Mouse (Mus musculus) midbrain, embryonic 14.5 days (tissue): ENCODE measurements around the gene Isoc2a. TPM values are rescaled to one million over a fixed set of nuclear protein-coding genes. Genes with fewer than 3 reads are reported as not detected.

Source experiments
- ATAC-seq: fragments of 200-750 bp; cut with Nextera tagmentation; 2 replicates; pipeline ENCODE4 v1.8.0; 2017; ENCODE audit warnings: moderate number of reproducible peaks, moderate library complexity; ENCODE audit not compliant: low FRiP score, low TSS enrichment
- DNase-seq: peaks from one replicate; pipeline ENCODE4 v3.0.0-alpha.2; 2015
- H3K27ac ChIP-seq: fragments of 300-500 bp; sonication (generic); replicated peaks from 2 replicates; pipeline ENCODE4 v1.5.1; 2014; ENCODE audit warnings: mild to moderate bottlenecking, low read depth, low read length, moderate library complexity
- H3K27me3 ChIP-seq: fragments of 300-500 bp; sonication (generic); 2 replicates; pipeline ENCODE4 v1.6.1; 2014; ENCODE audit warnings: low read length, control low read depth, mixed read lengths; ENCODE audit not compliant: control insufficient read depth, insufficient read depth
- H3K36me3 ChIP-seq: fragments of 300-500 bp; sonication (generic); 2 replicates; pipeline ENCODE4 v1.6.1; 2014; ENCODE audit warnings: low read length, control low read depth; ENCODE audit not compliant: control insufficient read depth, insufficient read depth
- H3K4me1 ChIP-seq: fragments of 300-500 bp; sonication (generic); 2 replicates; pipeline ENCODE4 v1.6.1; 2014; ENCODE audit warnings: mild to moderate bottlenecking, antibody characterized with exemption, low read length, control low read depth; ENCODE audit not compliant: control insufficient read depth, insufficient read depth
- H3K4me2 ChIP-seq: fragments of 300-500 bp; sonication (generic); 2 replicates; pipeline ENCODE4 v1.6.1; 2014; ENCODE audit warnings: mild to moderate bottlenecking, low read length, moderate library complexity
- H3K4me3 ChIP-seq: fragments of 300-500 bp; sonication (generic); replicated peaks from 2 replicates; pipeline ENCODE4 v1.5.1; 2014; ENCODE audit warnings: low read depth, low read length
- H3K9ac ChIP-seq: fragments of 300-500 bp; sonication (generic); replicated peaks from 2 replicates; pipeline ENCODE4 v1.6.1; 2014; ENCODE audit warnings: mild to moderate bottlenecking, low read length, moderate library complexity
- H3K9me3 ChIP-seq: fragments of 300-500 bp; sonication (generic); 2 replicates; pipeline ENCODE4 v1.6.1; 2016; ENCODE audit warnings: low read length, control low read depth, mixed read lengths; ENCODE audit not compliant: control insufficient read depth
- WGBS: fragments of 180-500 bp; shearing (Covaris S2); extraction: QIAGEN DNeasy Blood & Tissue Kit; methylation state at CpG from one replicate; pipeline ENCODE4 v1.1.7; 2014; 5-methylcytosine and 5-hydroxymethylcytosine counted together
- polyA plus RNA-seq: library from polyadenylated mRNA; unstranded; fragments of >200 nt; fragmentation: Nextera tagmentation; extraction: Ambion mirVana; gene quantifications from 2 replicates; pipeline ENCODE4 v1.2.1, GENCODE M21; 2014

The Isoc2a gene
- polyA plus RNA-seq, 1 experiment from 2014 or later: 0.54 TPM

DNA sequence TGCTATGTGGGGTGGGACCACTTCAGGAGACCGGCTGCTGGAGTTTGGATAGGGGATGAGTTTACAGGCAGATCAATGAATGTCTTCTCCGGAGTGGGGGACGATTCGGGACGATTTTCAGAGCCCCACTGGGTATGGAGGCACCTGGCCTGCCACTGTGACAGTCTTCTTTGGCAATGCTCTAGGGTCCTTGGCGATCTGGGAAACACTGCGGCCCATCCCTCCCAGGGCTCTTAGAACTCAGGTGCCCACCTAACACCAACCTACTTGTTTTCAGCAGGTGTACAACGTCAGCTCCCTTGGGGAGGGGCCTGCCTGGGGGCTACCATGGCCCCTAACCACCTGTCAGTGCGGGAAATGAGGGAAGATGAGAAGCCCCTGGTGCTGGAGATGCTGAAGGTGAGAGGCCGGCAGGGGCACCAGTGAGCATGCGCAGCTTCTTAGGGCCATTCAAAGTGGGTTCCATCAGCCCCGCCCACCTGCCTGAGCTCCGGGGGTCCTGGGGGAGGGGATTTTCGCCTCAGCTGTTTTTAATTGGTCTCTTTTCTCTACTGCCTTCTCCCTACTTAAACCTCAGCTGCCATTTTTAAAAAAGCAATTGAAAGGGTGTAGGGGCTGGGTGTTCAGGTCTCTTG, 46.1 kb downstream of the Isoc2a start:
- H3K36me3 ChIP-seq: peaks cover 29% of the 10 kb centered on the region
- peak overlapping the region; percentile 98 for H3K27ac ChIP-seq
- H3K9me3 ChIP-seq: no peaks in the 10 kb centered on the region
- peak overlapping the region; percentile 91 for H3K4me2 ChIP-seq
- peak overlapping the region; percentile 68 for H3K9ac ChIP-seq
- peak; percentile 96 for DNase-seq
- peak overlapping the region; percentile 41 for H3K4me3 ChIP-seq
- H3K4me1 ChIP-seq: peaks cover 49% of the 10 kb centered on the region
- peak; percentile 60 for ATAC-seq
- H3K27me3 ChIP-seq: no peaks in the 10 kb centered on the region
- under 1% methylated on average over 14 of the region's 14 CpGs for WGBS

DNA sequence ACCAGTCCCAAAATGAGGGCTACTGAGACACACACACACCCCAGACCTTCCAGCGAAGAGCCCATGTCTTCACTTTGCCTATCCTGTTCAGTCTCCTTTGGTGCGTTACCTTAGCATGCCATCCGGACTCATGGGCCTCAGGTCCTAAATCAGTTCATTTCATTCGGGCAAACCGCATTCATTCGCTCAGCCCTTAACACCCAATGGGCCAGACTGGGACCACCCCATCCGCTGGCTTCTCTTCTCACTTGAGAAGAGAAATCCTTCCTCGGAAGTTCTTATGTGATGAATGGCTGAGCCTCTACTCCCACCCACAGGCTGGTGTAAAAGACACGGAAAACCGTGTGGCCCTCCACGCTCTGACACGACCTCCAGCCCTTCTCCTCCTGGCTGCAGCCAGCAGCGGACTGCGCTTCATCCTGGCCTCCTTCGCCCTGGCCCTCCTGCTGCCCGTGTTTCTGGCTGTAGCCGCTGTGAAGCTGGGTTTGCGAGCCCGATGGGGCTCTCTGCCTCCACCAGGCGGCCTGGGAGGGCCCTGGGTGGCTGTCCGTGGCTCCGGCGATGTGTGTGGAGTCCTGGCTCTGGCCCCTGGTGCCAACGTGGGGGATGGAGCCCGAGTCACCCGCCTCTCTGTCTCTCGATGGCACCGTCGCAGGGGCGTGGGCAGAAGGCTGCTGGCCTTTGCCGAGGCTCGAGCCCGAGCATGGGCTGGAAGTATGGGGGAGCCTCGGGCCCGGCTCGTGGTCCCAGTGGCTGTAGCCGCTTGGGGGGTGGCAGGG, 46.8 kb downstream of the Isoc2a start:
- Histone ChIP-seq H3K27ac (peak overlapping the region; percentile 98), H3K4me3 (peak overlapping the region; percentile 41), H3K27me3 (no peaks in the 10 kb centered on the region), H3K9ac (peak overlapping the region; percentile 68), H3K4me1 (peaks cover 49% of the 10 kb centered on the region), H3K36me3 (peaks cover 22% of the 10 kb centered on the region), H3K4me2 (peak overlapping the region; percentile 91), H3K9me3 (no peaks in the 10 kb centered on the region)
- 4% methylated on average over 37 of the region's 37 CpGs for WGBS
- ATAC-seq (no peak), DNase-seq (peak; percentile 72)

DNA sequence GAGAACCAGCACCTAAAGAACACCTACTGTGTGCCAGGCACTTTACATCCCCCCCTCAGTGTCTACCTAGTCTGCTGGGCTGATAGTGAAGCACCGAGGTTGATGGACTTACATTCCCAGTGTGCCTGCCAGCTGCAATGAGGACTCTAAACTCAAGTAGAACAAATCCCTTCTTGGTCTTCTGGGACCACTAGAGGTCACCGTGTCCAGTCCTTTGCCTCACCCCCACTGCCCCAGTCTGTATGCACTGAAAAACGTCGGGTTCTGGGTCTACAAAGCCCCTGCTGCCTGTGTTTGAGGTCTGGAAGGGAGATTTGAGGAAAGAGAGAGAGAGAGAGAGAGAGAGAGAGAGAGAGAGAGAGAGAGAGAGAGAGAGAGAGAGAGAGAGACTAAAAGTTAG, 47.5 kb downstream of the Isoc2a start:
- Histone ChIP-seq H3K36me3 (peaks cover 15% of the 10 kb centered on the region), H3K4me1 (peaks cover 49% of the 10 kb centered on the region), H3K4me2 (peak overlapping the region; percentile 91), H3K27me3 (no peaks in the 10 kb centered on the region), H3K27ac (peak overlapping the region; percentile 98), H3K4me3 (peak overlapping the region; percentile 41), H3K9ac (peak overlapping the region; percentile 68), H3K9me3 (no peaks in the 10 kb centered on the region)
- ATAC-seq (no peak), DNase-seq (no peak)
- 2% methylated on average over 4 of the region's 4 CpGs for WGBS

DNA sequence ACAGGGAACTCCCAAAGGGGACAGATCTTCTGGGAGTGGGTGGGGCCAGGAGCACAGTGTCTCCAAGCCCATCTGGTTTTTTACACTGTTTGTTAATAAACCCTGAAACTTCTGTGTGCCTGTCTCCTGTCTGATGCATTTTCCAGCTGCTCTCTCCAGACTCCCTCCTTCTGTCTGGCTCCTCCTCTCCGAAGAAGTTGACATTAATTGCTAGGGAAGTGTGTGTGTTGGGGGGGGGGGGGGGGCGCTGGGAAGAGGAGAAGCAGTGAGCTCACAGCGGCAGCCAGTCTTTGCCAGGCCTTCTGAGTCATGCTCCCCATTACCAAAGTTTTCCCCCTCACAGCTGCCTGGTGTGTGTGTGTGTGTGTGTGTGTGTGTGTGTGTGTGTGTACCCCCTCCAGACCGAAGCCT, 47.9 kb downstream of the Isoc2a start:
- DNase-seq (peak; percentile 36), ATAC-seq (no peak)
- no peaks in the 10 kb centered on the region for H3K9me3 ChIP-seq
- H3K36me3 ChIP-seq: peaks cover 11% of the 10 kb centered on the region
- peaks cover 49% of the 10 kb centered on the region for H3K4me1 ChIP-seq
- H3K27me3 ChIP-seq: no peaks in the 10 kb centered on the region
- peak overlapping the region; percentile 91 for H3K4me2 ChIP-seq
- no peak overlapping the region for H3K4me3 ChIP-seq
- peak overlapping the region; percentile 98 for H3K27ac ChIP-seq
- H3K9ac ChIP-seq: peak overlapping the region; percentile 68; the same call in 1 of the 2 replicates
- WGBS: 3% methylated on average over 3 of the region's 4 CpGs

DNA sequence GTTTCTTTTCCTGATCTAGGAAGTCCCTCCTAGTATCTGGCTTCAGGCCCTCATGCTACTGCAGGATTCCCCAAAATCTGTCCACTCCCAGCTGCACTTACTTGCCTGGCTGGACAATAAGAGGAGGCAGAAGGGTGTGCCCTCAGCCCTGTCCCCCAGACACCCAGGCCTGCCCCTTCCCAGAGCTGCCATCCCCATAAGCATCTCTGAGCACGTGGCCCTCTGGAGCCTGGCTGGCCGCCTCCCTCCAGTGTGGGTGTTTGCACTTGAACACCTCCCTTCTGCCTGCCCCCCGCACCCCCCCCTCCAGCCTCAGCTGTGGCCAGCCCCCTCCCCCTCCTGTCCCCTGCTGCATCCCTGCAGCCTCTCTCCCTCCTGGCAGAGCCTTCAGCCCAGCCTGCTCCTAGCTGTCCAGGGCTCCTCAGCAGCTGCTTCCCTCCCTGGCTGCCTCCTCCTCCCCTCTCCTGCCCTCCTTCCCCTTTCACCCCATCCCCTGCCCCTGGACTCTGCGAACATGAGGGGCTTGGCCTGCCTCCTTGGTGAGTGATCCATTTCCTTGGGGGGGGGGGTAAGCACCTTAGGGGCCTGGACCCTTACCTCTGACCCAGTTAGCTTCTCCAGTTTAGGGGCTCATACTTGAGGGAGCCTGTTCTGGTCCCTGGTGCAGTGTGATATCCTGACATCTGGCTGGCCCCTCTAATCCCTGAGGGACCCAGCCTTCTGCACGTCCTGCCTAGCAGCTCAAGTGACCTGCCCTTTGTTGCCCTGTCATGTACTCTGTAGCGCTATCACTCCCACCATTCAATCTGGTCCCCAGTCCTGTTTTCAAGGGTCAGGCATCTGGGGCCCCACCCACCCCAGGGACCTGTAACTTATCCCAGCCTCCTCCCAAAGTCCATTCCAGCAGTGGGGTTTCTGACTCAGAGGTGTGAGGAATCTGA, 48.8 kb downstream of the Isoc2a start, which contains the start of gene Ssc5d:
TSS of gene Ssc5d (plus strand) at position 345 of the 941 bp plus-strand sequence.
- peaks cover 2% of the 10 kb centered on the region for H3K36me3 ChIP-seq
- H3K4me2 ChIP-seq: peak within 1 kb of the TSS; percentile 91
- H3K4me1 ChIP-seq: peaks cover 47% of the 10 kb centered on the region
- H3K4me3 ChIP-seq: no peak within 1 kb of the TSS
- no peaks in the 10 kb centered on the region for H3K27me3 ChIP-seq
- H3K9ac ChIP-seq: peak within 1 kb of the TSS; percentile 68; the same call in 1 of the 2 replicates
- under 1% methylated on average over 6 of the region's 6 CpGs for WGBS
- H3K27ac ChIP-seq: peak within 1 kb of the TSS; percentile 98
- ATAC-seq (peak; percentile 12; the same call in 1 of the 2 replicates), DNase-seq (peak; percentile 52)
- H3K9me3 ChIP-seq: no peaks in the 10 kb centered on the region

DNA sequence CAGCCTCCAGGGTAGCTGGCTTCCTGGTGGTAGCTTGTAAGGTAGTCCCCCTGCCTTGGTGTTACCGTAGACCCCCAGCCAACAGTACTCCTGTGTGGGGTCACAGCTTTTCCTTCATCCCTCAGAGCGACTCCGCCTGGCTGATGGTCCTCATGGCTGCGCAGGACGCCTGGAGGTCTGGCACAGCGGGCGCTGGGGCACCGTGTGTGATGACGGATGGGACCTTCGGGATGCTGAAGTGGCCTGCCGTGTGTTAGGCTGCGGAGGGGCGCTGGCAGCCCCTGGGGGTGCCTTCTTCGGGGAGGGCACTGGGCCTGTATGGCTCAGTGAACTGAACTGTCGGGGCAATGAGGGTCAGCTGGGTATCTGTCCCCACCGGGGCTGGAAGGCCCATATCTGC, 49.9 kb downstream of the Isoc2a start:
- 81% methylated on average over 16 of the region's 16 CpGs for WGBS
- Histone ChIP-seq H3K27ac (no peak overlapping the region), H3K9ac (no peak overlapping the region; the same call in 1 of the 2 replicates), H3K4me3 (no peak overlapping the region), H3K36me3 (no peaks in the 10 kb centered on the region), H3K4me2 (no peak overlapping the region), H3K9me3 (no peaks in the 10 kb centered on the region), H3K4me1 (peaks cover 37% of the 10 kb centered on the region), H3K27me3 (no peaks in the 10 kb centered on the region)
- no peak for ATAC-seq
- DNase-seq: no peak

DNA sequence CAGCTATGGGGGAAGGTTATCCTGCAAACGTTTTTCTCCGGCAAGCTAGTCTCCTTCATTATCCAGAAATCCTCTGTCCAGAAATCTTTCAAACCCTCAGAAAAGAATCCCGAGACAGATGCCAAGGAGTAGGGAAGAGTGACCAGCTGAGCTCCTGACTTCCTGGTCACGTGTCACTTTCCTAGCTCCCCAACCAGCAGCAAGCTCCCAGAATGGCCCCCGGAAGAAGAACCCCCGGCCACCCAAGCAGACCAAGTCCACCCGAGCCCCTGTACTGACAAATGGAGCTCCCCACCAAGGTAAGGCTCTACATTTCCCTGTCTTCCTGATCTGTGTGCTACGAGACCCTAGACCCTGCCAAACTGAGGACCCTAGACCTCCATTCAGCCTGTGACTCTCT, 50.8 kb downstream of the Isoc2a start:
- H3K9ac ChIP-seq: no peak overlapping the region
- H3K27ac ChIP-seq: no peak overlapping the region
- no peak overlapping the region for H3K4me2 ChIP-seq
- no peaks in the 10 kb centered on the region for H3K36me3 ChIP-seq
- no peaks in the 10 kb centered on the region for H3K9me3 ChIP-seq
- H3K4me3 ChIP-seq: no peak overlapping the region
- DNase-seq (no peak), ATAC-seq (no peak)
- peaks cover 31% of the 10 kb centered on the region for H3K4me1 ChIP-seq
- H3K27me3 ChIP-seq: no peaks in the 10 kb centered on the region
- WGBS: 67% methylated on average over 8 of the region's 8 CpGs

DNA sequence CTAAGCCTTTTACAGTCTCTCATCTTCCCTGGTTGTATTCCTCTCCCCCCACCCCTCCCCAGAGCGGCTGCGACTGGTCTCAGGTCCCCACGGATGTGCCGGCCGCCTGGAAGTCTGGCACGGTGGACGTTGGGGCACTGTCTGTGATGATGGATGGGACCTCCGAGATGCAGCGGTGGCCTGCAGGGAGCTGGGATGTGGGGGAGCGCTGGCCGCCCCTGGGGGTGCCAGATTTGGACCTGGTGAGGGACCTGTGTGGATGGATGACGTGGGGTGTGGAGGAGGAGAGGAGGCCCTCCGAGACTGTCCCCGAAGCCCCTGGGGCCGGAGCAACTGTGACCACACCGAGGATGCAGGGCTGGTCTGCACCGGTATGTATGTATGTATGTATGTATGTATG, 51.4 kb downstream of the Isoc2a start:
- H3K27me3 ChIP-seq: no peaks in the 10 kb centered on the region
- WGBS: 87% methylated on average over 17 of the region's 17 CpGs
- ATAC-seq (no peak), DNase-seq (no peak)
- peaks cover 26% of the 10 kb centered on the region for H3K4me1 ChIP-seq
- H3K9ac ChIP-seq: no peak overlapping the region
- H3K4me3 ChIP-seq: no peak overlapping the region
- no peaks in the 10 kb centered on the region for H3K9me3 ChIP-seq
- no peak overlapping the region for H3K4me2 ChIP-seq
- no peak overlapping the region for H3K27ac ChIP-seq
- no peaks in the 10 kb centered on the region for H3K36me3 ChIP-seq
